Mouse (Mus musculus): Measurements from ENCODE around the gene Lyrm2. TPM values are rescaled to one million over a fixed set of nuclear protein-coding genes. Genes with fewer than 3 reads are reported as not detected.

The Lyrm2 gene
- 122 and 132 TPM in 2 replicates for polyA plus RNA-seq (2014; fragmentation: Nextera tagmentation; extraction: Ambion mirVana)

DNA sequence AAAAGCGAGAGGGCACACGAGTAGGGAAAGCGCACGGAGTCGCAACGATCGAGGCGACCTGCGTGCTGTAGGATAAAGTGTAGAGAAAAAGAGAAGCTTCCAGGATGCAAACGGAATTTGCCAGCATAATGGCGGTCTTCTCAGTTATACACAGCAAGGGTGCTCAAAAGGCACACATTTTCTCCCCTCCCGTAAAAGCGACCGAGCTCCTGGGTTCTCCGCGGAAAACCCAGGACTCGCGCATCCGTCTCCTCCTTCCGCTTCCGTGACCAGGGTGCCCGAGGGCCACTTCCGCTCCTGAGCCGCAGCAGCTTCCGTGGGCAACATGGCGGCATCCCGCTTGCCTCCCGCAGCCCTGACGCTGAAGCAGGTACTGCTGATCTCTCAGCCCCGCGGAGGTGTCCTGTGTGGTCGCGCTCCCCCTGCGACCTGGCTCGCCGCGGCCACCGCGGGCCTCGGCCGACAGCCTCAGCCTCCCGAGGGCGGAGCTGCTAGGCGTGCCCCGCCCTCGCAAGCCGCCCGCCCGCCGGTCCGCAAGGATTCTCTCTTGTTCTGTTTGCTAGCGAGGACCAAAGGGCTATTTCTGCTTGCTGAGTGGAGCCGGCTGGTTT is at the start of gene Lyrm2:
Gene Lyrm2 (plus strand): TSS at position 288 of the 611 bp plus-strand sequence.
- H3K4me2 ChIP-seq: peak within 1 kb of the TSS; percentile 67
- H3K27me3 ChIP-seq (ENCODE audit: control insufficient read depth, insufficient read depth, low read length): no peaks in the 10 kb centered on the region
- peak within 1 kb of the TSS; percentile 96 for H3K9ac ChIP-seq (ENCODE audit: low read depth, low read length)
- 1% methylated on average over 53 of the region's 53 CpGs for WGBS (ENCODE audit: insufficient replicate concordance)
- H3K4me3 ChIP-seq (ENCODE audit: low read depth, low read length): peak within 1 kb of the TSS; percentile 75
- peak within 1 kb of the TSS; percentile 98 for H3K27ac ChIP-seq (ENCODE audit: low read depth, low read length)
- peak; percentile 86 for ATAC-seq (replicated peaks; ENCODE audit: insufficient number of reproducible peaks, low FRiP score, low TSS enrichment)
- no peaks in the 10 kb centered on the region for H3K36me3 ChIP-seq (ENCODE audit: control insufficient read depth, insufficient read depth, low read length)
- H3K9me3 ChIP-seq (replicated peaks; ENCODE audit: control insufficient read depth, low read length): no peaks in the 10 kb centered on the region
- peaks cover 5% of the 10 kb centered on the region; the same call in 1 of the 2 replicates for H3K4me1 ChIP-seq (ENCODE audit: control insufficient read depth, insufficient read depth, low read length)

DNA sequence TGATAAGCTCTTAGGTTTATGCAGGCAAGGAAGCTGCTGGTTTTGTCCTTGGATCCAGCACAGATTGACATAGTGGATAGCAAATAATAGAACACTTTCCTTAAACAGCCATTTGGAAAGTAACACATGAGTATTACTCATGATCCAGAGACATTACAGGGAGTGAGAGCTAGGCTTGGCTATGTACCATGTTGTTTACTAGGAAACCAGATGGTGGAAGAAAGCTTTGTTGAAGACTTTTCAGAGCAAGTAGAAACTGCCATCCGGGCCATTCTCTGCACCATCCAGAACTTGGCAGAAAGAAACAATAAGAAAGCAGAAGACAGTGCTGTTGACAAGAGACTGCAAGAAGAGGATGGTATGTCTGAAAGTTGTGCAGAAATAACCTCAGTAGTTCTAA is 49.3 kb upstream of the Lyrm2 start:
- H3K9me3 ChIP-seq (replicated peaks; ENCODE audit: control insufficient read depth, low read length): no peaks in the 10 kb centered on the region
- H3K4me2 ChIP-seq: no peak overlapping the region
- no peak overlapping the region for H3K9ac ChIP-seq (ENCODE audit: low read depth, low read length)
- 94% methylated on average over 1 of the region's 1 CpGs for WGBS (ENCODE audit: insufficient replicate concordance)
- no peaks in the 10 kb centered on the region for H3K4me1 ChIP-seq (ENCODE audit: control insufficient read depth, insufficient read depth, low read length)
- H3K27me3 ChIP-seq (ENCODE audit: control insufficient read depth, insufficient read depth, low read length): no peaks in the 10 kb centered on the region
- ATAC-seq (replicated peaks; ENCODE audit: insufficient number of reproducible peaks, low FRiP score, low TSS enrichment): no peak
- peaks cover 15% of the 10 kb centered on the region for H3K36me3 ChIP-seq (ENCODE audit: control insufficient read depth, insufficient read depth, low read length)
- no peak overlapping the region for H3K27ac ChIP-seq (ENCODE audit: low read depth, low read length)
- no peak overlapping the region for H3K4me3 ChIP-seq (ENCODE audit: low read depth, low read length)

DNA sequence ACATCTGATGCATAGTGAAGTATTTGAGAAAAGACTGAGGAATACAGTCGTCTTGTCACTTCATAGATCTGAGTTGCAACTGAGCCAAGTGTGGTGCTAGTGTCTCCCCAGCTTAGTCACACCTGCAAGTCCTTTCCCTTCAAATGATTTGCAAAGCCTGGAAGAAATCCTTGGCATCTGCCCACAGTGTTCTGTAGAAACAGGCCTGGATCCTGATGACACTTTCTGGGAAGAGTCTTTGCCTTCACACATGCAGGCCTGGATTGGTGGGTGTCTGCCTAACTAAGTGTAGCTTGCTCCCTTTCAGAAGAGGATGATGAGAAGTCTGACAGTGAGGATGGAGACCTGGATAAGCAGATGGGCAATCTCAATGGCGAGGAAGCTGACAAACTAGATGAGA is 42.6 kb upstream of the Lyrm2 start:
- ATAC-seq (replicated peaks; ENCODE audit: insufficient number of reproducible peaks, low FRiP score, low TSS enrichment): no peak
- Histone ChIP-seq H3K9me3 (replicated peaks; ENCODE audit: control insufficient read depth, low read length) (no peaks in the 10 kb centered on the region), H3K27me3 (ENCODE audit: control insufficient read depth, insufficient read depth, low read length) (no peaks in the 10 kb centered on the region), H3K27ac (ENCODE audit: low read depth, low read length) (no peak overlapping the region), H3K36me3 (ENCODE audit: control insufficient read depth, insufficient read depth, low read length) (peaks cover 19% of the 10 kb centered on the region), H3K4me1 (ENCODE audit: control insufficient read depth, insufficient read depth, low read length) (no peaks in the 10 kb centered on the region), H3K4me2 (no peak overlapping the region), H3K4me3 (ENCODE audit: low read depth, low read length) (no peak overlapping the region), H3K9ac (ENCODE audit: low read depth, low read length) (no peak overlapping the region)
- WGBS (ENCODE audit: insufficient replicate concordance): 91% methylated on average over 2 of the region's 2 CpGs

DNA sequence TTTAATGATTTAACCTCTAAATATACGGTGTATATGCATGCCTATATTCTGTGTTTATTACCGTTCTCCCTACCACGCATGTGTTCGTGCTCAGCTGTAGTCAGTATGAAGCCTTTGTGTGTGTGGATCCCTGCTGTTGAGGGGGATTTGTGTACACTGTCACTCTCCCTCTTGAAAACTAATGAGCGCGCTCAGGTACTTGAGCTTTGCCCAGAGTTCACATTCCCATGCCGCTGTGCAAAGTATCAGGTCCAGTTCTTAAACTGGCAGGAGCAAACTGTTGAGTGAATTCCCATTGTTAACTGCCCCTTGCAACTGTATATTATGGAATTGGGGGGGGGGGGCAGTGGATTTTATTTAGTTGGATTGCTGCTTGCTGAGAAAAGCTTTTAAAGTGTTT is 32.6 kb upstream of the Lyrm2 start:
- H3K4me2 ChIP-seq: no peak overlapping the region
- no peaks in the 10 kb centered on the region for H3K4me1 ChIP-seq (ENCODE audit: control insufficient read depth, insufficient read depth, low read length)
- no peak overlapping the region for H3K27ac ChIP-seq (ENCODE audit: low read depth, low read length)
- peaks cover 32% of the 10 kb centered on the region for H3K36me3 ChIP-seq (ENCODE audit: control insufficient read depth, insufficient read depth, low read length)
- WGBS (ENCODE audit: insufficient replicate concordance): 92% methylated on average over 7 of the region's 7 CpGs
- no peak for ATAC-seq (replicated peaks; ENCODE audit: insufficient number of reproducible peaks, low FRiP score, low TSS enrichment)
- no peak overlapping the region for H3K4me3 ChIP-seq (ENCODE audit: low read depth, low read length)
- H3K27me3 ChIP-seq (ENCODE audit: control insufficient read depth, insufficient read depth, low read length): no peaks in the 10 kb centered on the region
- no peak overlapping the region for H3K9ac ChIP-seq (ENCODE audit: low read depth, low read length)
- H3K9me3 ChIP-seq (replicated peaks; ENCODE audit: control insufficient read depth, low read length): no peaks in the 10 kb centered on the region

DNA sequence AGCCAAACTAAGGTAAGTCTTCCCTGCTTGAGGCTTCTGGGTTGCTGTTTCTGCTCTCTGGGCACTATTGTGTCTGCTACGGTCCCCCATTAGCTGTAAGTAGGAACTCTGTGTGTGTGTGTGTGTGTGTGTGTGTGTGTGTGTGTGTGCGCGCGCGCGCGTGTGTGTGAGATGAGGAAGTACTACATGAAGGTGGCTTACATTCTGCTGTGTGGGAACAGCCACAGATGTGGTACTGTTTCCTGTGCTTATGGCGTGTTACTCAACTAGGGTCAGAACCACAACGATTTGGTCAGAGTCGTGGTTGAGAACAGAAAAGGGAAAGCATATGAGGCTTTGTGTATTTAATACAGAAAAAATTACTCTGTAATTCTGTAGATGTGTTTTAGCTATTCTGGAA is 32.0 kb upstream of the Lyrm2 start:
- no peaks in the 10 kb centered on the region for H3K9me3 ChIP-seq (replicated peaks; ENCODE audit: control insufficient read depth, low read length)
- no peak overlapping the region for H3K4me2 ChIP-seq
- no peak overlapping the region for H3K27ac ChIP-seq (ENCODE audit: low read depth, low read length)
- H3K4me1 ChIP-seq (ENCODE audit: control insufficient read depth, insufficient read depth, low read length): no peaks in the 10 kb centered on the region
- no peak overlapping the region for H3K4me3 ChIP-seq (ENCODE audit: low read depth, low read length)
- ATAC-seq (replicated peaks; ENCODE audit: insufficient number of reproducible peaks, low FRiP score, low TSS enrichment): no peak
- 93% methylated on average over 10 of the region's 10 CpGs for WGBS (ENCODE audit: insufficient replicate concordance)
- H3K9ac ChIP-seq (ENCODE audit: low read depth, low read length): no peak overlapping the region
- no peaks in the 10 kb centered on the region for H3K27me3 ChIP-seq (ENCODE audit: control insufficient read depth, insufficient read depth, low read length)
- peaks cover 33% of the 10 kb centered on the region for H3K36me3 ChIP-seq (ENCODE audit: control insufficient read depth, insufficient read depth, low read length)

DNA sequence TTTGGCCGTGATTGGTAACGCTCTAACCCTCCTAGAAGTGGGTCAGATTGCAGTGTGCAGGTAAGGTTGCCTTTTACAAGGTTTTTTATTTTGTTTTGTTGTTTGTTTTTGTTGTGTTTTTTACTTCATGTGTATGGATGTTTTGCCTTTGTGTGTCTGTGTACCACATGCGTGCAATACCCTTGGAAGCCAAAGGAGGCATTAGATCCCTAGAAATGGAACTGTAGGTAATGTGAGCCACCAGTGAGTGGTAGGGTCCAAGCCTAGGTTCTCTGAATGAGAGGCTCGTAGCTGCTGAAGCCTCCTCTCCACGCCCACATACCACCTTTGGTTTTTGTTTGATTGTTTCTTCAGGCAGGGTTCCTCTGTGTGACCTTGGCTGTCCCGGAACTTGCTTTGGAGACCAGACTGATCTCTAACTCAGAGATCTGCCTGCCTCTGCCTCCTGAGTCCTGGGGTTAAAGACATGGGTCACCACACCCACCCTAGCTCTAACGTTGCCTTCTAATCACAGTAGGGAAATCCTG is 29.7 kb upstream of the Lyrm2 start:
- Histone ChIP-seq H3K9me3 (replicated peaks; ENCODE audit: control insufficient read depth, low read length) (no peaks in the 10 kb centered on the region), H3K9ac (ENCODE audit: low read depth, low read length) (no peak overlapping the region), H3K4me2 (no peak overlapping the region), H3K36me3 (ENCODE audit: control insufficient read depth, insufficient read depth, low read length) (peaks cover 29% of the 10 kb centered on the region), H3K4me1 (ENCODE audit: control insufficient read depth, insufficient read depth, low read length) (no peaks in the 10 kb centered on the region), H3K4me3 (ENCODE audit: low read depth, low read length) (no peak overlapping the region), H3K27me3 (ENCODE audit: control insufficient read depth, insufficient read depth, low read length) (no peaks in the 10 kb centered on the region), H3K27ac (ENCODE audit: low read depth, low read length) (no peak overlapping the region)
- whole genome bisulfite sequencing (ENCODE audit: insufficient replicate concordance): 93% methylated on average over 7 of the region's 7 CpGs
- no peak for ATAC-seq (replicated peaks; ENCODE audit: insufficient number of reproducible peaks, low FRiP score, low TSS enrichment)

DNA sequence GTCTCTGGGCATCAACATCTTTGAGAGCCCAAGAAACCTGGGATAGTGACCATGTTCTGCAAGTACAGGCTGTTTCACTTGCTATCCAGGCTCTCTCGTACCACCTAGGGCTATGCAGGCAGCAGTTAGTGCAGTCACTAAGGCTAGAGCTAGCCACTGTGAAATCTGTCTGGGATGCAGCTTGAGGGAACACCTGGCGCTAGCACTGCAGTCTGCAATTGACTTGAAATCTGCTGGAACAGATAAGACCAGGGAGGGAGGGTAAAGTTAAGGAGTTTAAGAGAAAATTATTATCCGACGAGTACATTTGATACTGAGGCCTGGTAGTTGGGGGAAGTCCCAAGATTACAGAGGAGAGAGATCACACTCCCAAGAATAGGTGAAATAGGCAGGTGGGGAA is 20.1 kb upstream of the Lyrm2 start:
- no peaks in the 10 kb centered on the region for H3K27me3 ChIP-seq (ENCODE audit: control insufficient read depth, insufficient read depth, low read length)
- ATAC-seq (replicated peaks; ENCODE audit: insufficient number of reproducible peaks, low FRiP score, low TSS enrichment): no peak
- no peaks in the 10 kb centered on the region for H3K4me1 ChIP-seq (ENCODE audit: control insufficient read depth, insufficient read depth, low read length)
- H3K4me3 ChIP-seq (ENCODE audit: low read depth, low read length): no peak overlapping the region
- no peaks in the 10 kb centered on the region for H3K9me3 ChIP-seq (replicated peaks; ENCODE audit: control insufficient read depth, low read length)
- no peak overlapping the region for H3K9ac ChIP-seq (ENCODE audit: low read depth, low read length)
- 91% methylated on average over 4 of the region's 4 CpGs for WGBS (ENCODE audit: insufficient replicate concordance)
- no peak overlapping the region for H3K4me2 ChIP-seq
- peaks cover 5% of the 10 kb centered on the region; the same call in 1 of the 2 replicates for H3K36me3 ChIP-seq (ENCODE audit: control insufficient read depth, insufficient read depth, low read length)
- H3K27ac ChIP-seq (ENCODE audit: low read depth, low read length): no peak overlapping the region

DNA sequence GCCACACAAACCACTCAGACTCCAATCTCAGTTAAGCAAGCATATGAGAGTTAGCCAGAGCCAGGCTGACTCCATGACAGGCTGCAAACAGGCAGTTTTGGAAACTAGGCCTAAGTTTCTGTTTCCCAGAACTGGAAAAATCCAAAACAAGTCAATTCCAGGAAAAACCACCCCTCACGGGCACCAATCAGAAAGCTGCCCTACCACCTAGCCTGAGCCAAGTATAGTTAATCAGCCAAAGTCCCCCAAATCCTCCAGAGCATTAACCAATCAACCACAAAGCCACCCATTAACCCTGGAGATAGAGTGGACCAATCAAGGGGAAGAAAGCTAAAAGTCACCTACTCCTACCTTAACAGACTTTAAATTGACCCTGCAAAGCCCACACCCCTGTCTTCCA is 12.9 kb upstream of the Lyrm2 start:
- no peak overlapping the region for H3K9ac ChIP-seq (ENCODE audit: low read depth, low read length)
- H3K36me3 ChIP-seq (ENCODE audit: control insufficient read depth, insufficient read depth, low read length): no peaks in the 10 kb centered on the region
- ATAC-seq (replicated peaks; ENCODE audit: insufficient number of reproducible peaks, low FRiP score, low TSS enrichment): no peak
- no peak overlapping the region for H3K27ac ChIP-seq (ENCODE audit: low read depth, low read length)
- WGBS (ENCODE audit: insufficient replicate concordance): 74% methylated on average over 1 of the region's 1 CpGs
- no peaks in the 10 kb centered on the region for H3K27me3 ChIP-seq (ENCODE audit: control insufficient read depth, insufficient read depth, low read length)
- no peaks in the 10 kb centered on the region for H3K9me3 ChIP-seq (replicated peaks; ENCODE audit: control insufficient read depth, low read length)
- no peak overlapping the region for H3K4me2 ChIP-seq
- H3K4me3 ChIP-seq (ENCODE audit: low read depth, low read length): no peak overlapping the region
- H3K4me1 ChIP-seq (ENCODE audit: control insufficient read depth, insufficient read depth, low read length): no peaks in the 10 kb centered on the region

DNA sequence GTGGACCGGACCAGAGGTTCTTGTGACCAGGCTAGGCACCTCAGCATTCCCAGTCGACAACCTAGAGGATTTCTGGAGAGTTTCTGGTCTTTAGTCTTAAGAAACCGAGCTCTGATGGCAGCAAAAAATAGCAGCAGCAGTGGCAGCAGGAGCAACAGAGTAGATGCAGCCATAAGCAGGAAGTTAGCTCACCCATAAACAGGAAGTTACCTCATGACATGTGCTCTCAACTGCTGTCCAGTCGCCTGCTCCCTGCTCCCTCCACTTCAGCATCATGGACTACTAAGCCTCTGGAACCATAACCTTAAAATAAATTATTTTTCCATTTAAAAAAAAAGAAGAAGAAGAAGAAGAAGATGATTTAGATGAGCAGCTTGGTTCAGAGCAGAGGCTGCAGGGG is 11.0 kb upstream of the Lyrm2 start:
- Histone ChIP-seq H3K9ac (ENCODE audit: low read depth, low read length) (no peak overlapping the region), H3K4me3 (ENCODE audit: low read depth, low read length) (no peak overlapping the region), H3K27ac (ENCODE audit: low read depth, low read length) (no peak overlapping the region), H3K36me3 (ENCODE audit: control insufficient read depth, insufficient read depth, low read length) (no peaks in the 10 kb centered on the region), H3K27me3 (ENCODE audit: control insufficient read depth, insufficient read depth, low read length) (no peaks in the 10 kb centered on the region), H3K4me1 (ENCODE audit: control insufficient read depth, insufficient read depth, low read length) (no peaks in the 10 kb centered on the region), H3K9me3 (replicated peaks; ENCODE audit: control insufficient read depth, low read length) (no peaks in the 10 kb centered on the region), H3K4me2 (no peak overlapping the region)
- WGBS (ENCODE audit: insufficient replicate concordance): 79% methylated on average over 4 of the region's 4 CpGs
- ATAC-seq (replicated peaks; ENCODE audit: insufficient number of reproducible peaks, low FRiP score, low TSS enrichment): no peak

Measured in heart, embryonic 11.5 days (tissue).